Mouse (Mus musculus) lung, postnatal 0 days (tissue): Measurements from ENCODE around the gene Vsir.

Experiments used
- CTCF ChIP-seq: IDR thresholded peaks from 2 replicates; pipeline ENCODE4 v1.5.1; 2016; ENCODE audit warnings: antibody characterized with exemption, mild to moderate bottlenecking
- EP300 ChIP-seq: IDR thresholded peaks from 2 replicates; pipeline ENCODE4 v1.6.1; 2016; ENCODE audit warnings: antibody characterized with exemption, mild to moderate bottlenecking, control low read depth

GRCm38 (mm10) chr10:60394936-60395335 is 48.3 kb downstream of the Vsir start:
- TF ChIP-seq CTCF (no peak), EP300 (no peak)
